Mouse (Mus musculus): ENCODE results near the gene Fgf15. TPM values are rescaled to one million over a fixed set of nuclear protein-coding genes. Genes with fewer than 3 reads are reported as not detected.

Gene Fgf15
- polyA plus RNA-seq (2015; fragmentation: Nextera tagmentation; extraction: Ambion mirVana), result 0.11 TPM in 1 of 2 replicates, not detected in the other

GRCm38 (mm10) chr7:144896294-144897218 is at the start of gene Fgf15:
Fgf15 (plus strand) TSS chr7:144896531.
- under 1% methylated on average over 65 of the region's 65 CpGs for WGBS
- Histone ChIP-seq H3K36me3 (no peaks in the 10 kb centered on the region), H3K4me1 (replicated peaks) (peaks cover 24% of the 10 kb centered on the region), H3K27ac (no peak within 1 kb of the TSS), H3K4me2 (peak within 1 kb of the TSS; percentile 95), H3K4me3 (peak within 1 kb of the TSS; percentile 57), H3K9me3 (replicated peaks) (no peaks in the 10 kb centered on the region), H3K9ac (peak within 1 kb of the TSS; percentile 51), H3K27me3 (peaks cover 83% of the 10 kb centered on the region)
- ATAC-seq (replicated peaks; ENCODE audit: insufficient number of reproducible peaks, insufficient read depth, low FRiP score, low read depth), result no peak

GRCm38 (mm10) chr7:144847067-144847466 is 49.3 kb upstream of the Fgf15 start, which contains the start of gene Fgf4:
Fgf4 (plus strand) TSS chr7:144847367.
- no peaks in the 10 kb centered on the region for H3K9me3 ChIP-seq (replicated peaks)
- no peak within 1 kb of the TSS for H3K4me2 ChIP-seq
- no peak for ATAC-seq (replicated peaks; ENCODE audit: insufficient number of reproducible peaks, insufficient read depth, low FRiP score, low read depth)
- H3K4me1 ChIP-seq (replicated peaks), result no peaks in the 10 kb centered on the region
- no peaks in the 10 kb centered on the region for H3K36me3 ChIP-seq
- H3K4me3 ChIP-seq, result no peak within 1 kb of the TSS
- peaks cover 44% of the 10 kb centered on the region for H3K27me3 ChIP-seq
- no peak within 1 kb of the TSS for H3K27ac ChIP-seq
- no peak within 1 kb of the TSS for H3K9ac ChIP-seq

- H3K27ac ChIP-seq, result no peak overlapping the region
- ATAC-seq (replicated peaks; ENCODE audit: insufficient number of reproducible peaks, insufficient read depth, low FRiP score, low read depth), result no peak
- H3K36me3 ChIP-seq, result no peaks in the 10 kb centered on the region
- H3K27me3 ChIP-seq, result peaks cover 35% of the 10 kb centered on the region
- H3K9me3 ChIP-seq (replicated peaks), result no peaks in the 10 kb centered on the region
- H3K4me2 ChIP-seq, result no peak overlapping the region
- no peaks in the 10 kb centered on the region for H3K4me1 ChIP-seq (replicated peaks)
- H3K9ac ChIP-seq, result no peak overlapping the region
- 43% methylated on average over 3 of the region's 3 CpGs for WGBS
- H3K4me3 ChIP-seq, result no peak overlapping the region
Measured at GRCm38 (mm10) chr7:144851321-144851720, 45.0 kb upstream of the Fgf15 start.

- H3K9ac ChIP-seq, result no peak overlapping the region
- no peak for ATAC-seq (replicated peaks; ENCODE audit: insufficient number of reproducible peaks, insufficient read depth, low FRiP score, low read depth)
- H3K4me3 ChIP-seq, result no peak overlapping the region
- H3K36me3 ChIP-seq, result no peaks in the 10 kb centered on the region
- no peak overlapping the region for H3K27ac ChIP-seq
- H3K4me1 ChIP-seq (replicated peaks), result no peaks in the 10 kb centered on the region
- peaks cover 50% of the 10 kb centered on the region for H3K27me3 ChIP-seq
- no peaks in the 10 kb centered on the region for H3K9me3 ChIP-seq (replicated peaks)
- no peak overlapping the region for H3K4me2 ChIP-seq
- WGBS, result 39% methylated on average over 3 of the region's 3 CpGs
Measured at GRCm38 (mm10) chr7:144854966-144855365, 41.4 kb upstream of the Fgf15 start.

- Histone ChIP-seq H3K9me3 (replicated peaks) (no peaks in the 10 kb centered on the region), H3K27ac (no peak overlapping the region), H3K9ac (no peak overlapping the region), H3K27me3 (peaks cover 63% of the 10 kb centered on the region), H3K4me1 (replicated peaks) (peaks cover 13% of the 10 kb centered on the region), H3K36me3 (no peaks in the 10 kb centered on the region), H3K4me2 (no peak overlapping the region), H3K4me3 (no peak overlapping the region)
- ATAC-seq (replicated peaks; ENCODE audit: insufficient number of reproducible peaks, insufficient read depth, low FRiP score, low read depth), result no peak
- 72% methylated on average over 7 of the region's 7 CpGs for WGBS
Measured at GRCm38 (mm10) chr7:144857158-144857557, 39.2 kb upstream of the Fgf15 start.

GRCm38 (mm10) chr7:144857826-144858342 is 38.4 kb upstream of the Fgf15 start:
- H3K27me3 ChIP-seq, result peaks cover 70% of the 10 kb centered on the region
- 71% methylated on average over 3 of the region's 3 CpGs for WGBS
- H3K36me3 ChIP-seq, result no peaks in the 10 kb centered on the region
- no peak overlapping the region for H3K4me3 ChIP-seq
- H3K9ac ChIP-seq, result no peak overlapping the region
- H3K4me2 ChIP-seq, result no peak overlapping the region
- no peak overlapping the region for H3K27ac ChIP-seq
- ATAC-seq (replicated peaks; ENCODE audit: insufficient number of reproducible peaks, insufficient read depth, low FRiP score, low read depth), result no peak
- no peaks in the 10 kb centered on the region for H3K9me3 ChIP-seq (replicated peaks)
- H3K4me1 ChIP-seq (replicated peaks), result peaks cover 13% of the 10 kb centered on the region

- Histone ChIP-seq H3K27ac (no peak overlapping the region), H3K27me3 (peaks cover 73% of the 10 kb centered on the region), H3K4me1 (replicated peaks) (peaks cover 13% of the 10 kb centered on the region), H3K36me3 (no peaks in the 10 kb centered on the region), H3K4me2 (no peak overlapping the region), H3K9ac (no peak overlapping the region), H3K9me3 (replicated peaks) (no peaks in the 10 kb centered on the region), H3K4me3 (no peak overlapping the region)
- ATAC-seq (replicated peaks; ENCODE audit: insufficient number of reproducible peaks, insufficient read depth, low FRiP score, low read depth), result no peak
- 88% methylated on average over 1 of the region's 1 CpGs for WGBS
Measured at GRCm38 (mm10) chr7:144858702-144859101, 37.6 kb upstream of the Fgf15 start.

GRCm38 (mm10) chr7:144861056-144861768 is 35.1 kb upstream of the Fgf15 start:
- Histone ChIP-seq H3K27ac (no peak overlapping the region), H3K36me3 (no peaks in the 10 kb centered on the region), H3K9ac (no peak overlapping the region), H3K9me3 (replicated peaks) (no peaks in the 10 kb centered on the region), H3K27me3 (peaks cover 85% of the 10 kb centered on the region), H3K4me3 (peak overlapping the region; percentile 33), H3K4me1 (replicated peaks) (peaks cover 13% of the 10 kb centered on the region), H3K4me2 (peak overlapping the region; percentile 46)
- ATAC-seq (replicated peaks; ENCODE audit: insufficient number of reproducible peaks, insufficient read depth, low FRiP score, low read depth), result no peak
- under 1% methylated on average over 72 of the region's 72 CpGs for WGBS

- Histone ChIP-seq H3K9ac (no peak overlapping the region), H3K27ac (no peak overlapping the region), H3K36me3 (no peaks in the 10 kb centered on the region), H3K27me3 (peaks cover 86% of the 10 kb centered on the region), H3K9me3 (replicated peaks) (no peaks in the 10 kb centered on the region), H3K4me3 (peak overlapping the region; percentile 33), H3K4me2 (peak overlapping the region; percentile 46), H3K4me1 (replicated peaks) (peaks cover 13% of the 10 kb centered on the region)
- ATAC-seq (replicated peaks; ENCODE audit: insufficient number of reproducible peaks, insufficient read depth, low FRiP score, low read depth), result no peak
- WGBS, result 1% methylated on average over 28 of the region's 28 CpGs
Measured at GRCm38 (mm10) chr7:144861769-144862070, 34.6 kb upstream of the Fgf15 start.

GRCm38 (mm10) chr7:144862126-144862525 is 34.2 kb upstream of the Fgf15 start:
- Histone ChIP-seq H3K9me3 (replicated peaks) (no peaks in the 10 kb centered on the region), H3K27me3 (peaks cover 90% of the 10 kb centered on the region), H3K27ac (no peak overlapping the region), H3K4me1 (replicated peaks) (peaks cover 13% of the 10 kb centered on the region), H3K9ac (no peak overlapping the region), H3K36me3 (no peaks in the 10 kb centered on the region), H3K4me3 (peak overlapping the region; percentile 33), H3K4me2 (peak overlapping the region; percentile 46)
- WGBS, result 3% methylated on average over 15 of the region's 15 CpGs
- ATAC-seq (replicated peaks; ENCODE audit: insufficient number of reproducible peaks, insufficient read depth, low FRiP score, low read depth), result no peak

- Histone ChIP-seq H3K9ac (no peak overlapping the region), H3K4me3 (no peak overlapping the region), H3K9me3 (replicated peaks) (no peaks in the 10 kb centered on the region), H3K36me3 (no peaks in the 10 kb centered on the region), H3K27me3 (peaks cover 96% of the 10 kb centered on the region), H3K4me2 (no peak overlapping the region), H3K4me1 (replicated peaks) (peaks cover 13% of the 10 kb centered on the region), H3K27ac (no peak overlapping the region)
- 3% methylated on average over 18 of the region's 18 CpGs for WGBS
- ATAC-seq (replicated peaks; ENCODE audit: insufficient number of reproducible peaks, insufficient read depth, low FRiP score, low read depth), result no peak
Measured at GRCm38 (mm10) chr7:144862712-144863111, 33.6 kb upstream of the Fgf15 start.
